27 mouse cellular contexts compared by ENCODE assay signal in the genomic region with DNA sequence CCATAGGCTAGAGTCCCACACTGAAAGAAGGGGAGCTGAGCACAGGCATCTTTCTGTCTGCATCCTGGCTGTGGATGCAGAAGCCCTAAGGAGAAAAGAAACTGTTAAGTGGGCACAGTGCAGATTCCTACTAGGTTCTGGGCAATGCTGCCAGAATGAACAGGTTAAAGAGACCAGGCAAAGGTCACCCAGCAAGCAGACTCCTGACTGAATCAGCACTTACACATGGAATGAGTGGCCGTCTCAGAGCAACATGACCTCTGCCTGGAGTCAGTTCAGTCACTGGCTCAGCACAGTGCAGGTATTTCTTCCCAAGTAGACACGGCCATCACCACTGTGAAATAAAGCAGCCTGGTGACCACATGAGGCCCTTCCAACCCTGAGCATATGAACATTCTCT.
DNase-seq lines count a peak whose midpoint lies in the region; ATAC-seq and TF ChIP-seq lines count a peak whose summit lies in the region.
"Had no signal": no experiment of that assay in that cellular context is flagged by ENCODE, and none has a peak within 500 bp of the region (broad histone marks: within the 10 kb centered on the region; RNA-seq: fewer than 3 reads in every experiment).

No protein-coding gene starts in this region.

- WGBS in kidney, adult 2 months, result 46% methylated on average over 2 of the region's 2 CpGs
- WGBS in stomach, postnatal 0 days, result 58% methylated on average over 2 of the region's 2 CpGs

- 0 out of 2 replicates have a peak overlapping the region, but pooled peaks have one; percentile 6 for H3K27ac ChIP-seq in kidney, adult 2 months (ENCODE audit: insufficient read depth, low read depth, low read length)
- H3K27ac ChIP-seq in stomach, postnatal 0 days (replicated peaks), result no peak overlapping the region
- H3K27ac ChIP-seq: forebrain, embryonic 13.5 days; hindbrain, embryonic 13.5 days; left cerebral cortex, adult 2 months; limb, embryonic 12.5 days; liver, embryonic 15.5 days had no signal

- TF ChIP-seq EP300 in stomach, postnatal 0 days (optimal IDR thresholded peaks at IDR 0.05), result no peak

- H3K36me3 ChIP-seq in kidney, adult 2 months (ENCODE audit: control insufficient read depth, insufficient read depth, low read length), result no peaks in the 10 kb centered on the region
- no peaks in the 10 kb centered on the region for H3K36me3 ChIP-seq in stomach, postnatal 0 days (ENCODE audit: control insufficient read depth, insufficient read depth, low read length)
- H3K36me3 ChIP-seq: hindbrain, embryonic 13.5 days; limb, embryonic 12.5 days; liver, embryonic 15.5 days had no signal

- 0 out of 2 replicates have a peak, but pooled peaks have one; percentile 24 for ATAC-seq in stomach, postnatal 0 days (ENCODE audit: low FRiP score, low TSS enrichment)
- ATAC-seq: forebrain, embryonic 13.5 days; intestine, embryonic 16.5 days had no signal

- peak; percentile 29 for DNase-seq in 3T3-L1 (ENCODE audit: low read depth, low spot score)
- peak; percentile 88 for DNase-seq in kidney, adult 2 months
- DNase-seq in kidney, postnatal 10 days, result peak; percentile 55
- DNase-seq in stomach, postnatal 0 days (ENCODE audit: low spot score), result no peak
- DNase-seq in ovary, postnatal 36 days (ENCODE audit: low spot score), result no peak
- no peak for DNase-seq in testis, postnatal 10 days (ENCODE audit: low spot score)
- no peak for DNase-seq in cerebellum, postnatal 4 days (ENCODE audit: low spot score in 2 of 2)
- DNase-seq: adrenal gland, postnatal 10 days; B cell, adult 2 months; cerebellum, adult 8-10 months; cerebellum, postnatal 25 days; gastrocnemius, postnatal 10 days; heart, postnatal 4 days; lung, embryonic 14.5 days; lung, postnatal 14 days; midbrain, embryonic 14.5 days; right cerebral cortex, adult 18-20 months; right cerebral cortex, postnatal 4 days; thymus, postnatal 14 days had no signal

- H3K9ac ChIP-seq in stomach, postnatal 0 days (ENCODE audit: low read length), result no peak overlapping the region
- H3K9ac ChIP-seq: forebrain, embryonic 13.5 days; hindbrain, embryonic 13.5 days; limb, embryonic 12.5 days; liver, embryonic 15.5 days; lung, embryonic 14.5 days had no signal

- H3K4me1 ChIP-seq in kidney, adult 2 months (ENCODE audit: control insufficient read depth, insufficient read depth, low read length), result peaks cover 23% of the 10 kb centered on the region; the same call in 1 of the 2 replicates
- no peaks in the 10 kb centered on the region for H3K4me1 ChIP-seq in stomach, postnatal 0 days (replicated peaks; ENCODE audit: control insufficient read depth, insufficient read depth)
- H3K4me1 ChIP-seq: liver, embryonic 15.5 days had no signal

- H3K9me3 ChIP-seq in stomach, postnatal 0 days (ENCODE audit: control insufficient read depth, low read length), result no peaks in the 10 kb centered on the region
- H3K9me3 ChIP-seq: forebrain, embryonic 13.5 days; hindbrain, embryonic 13.5 days; limb, embryonic 12.5 days; liver, embryonic 15.5 days had no signal

- H3K4me3 ChIP-seq in kidney, adult 2 months (ENCODE audit: insufficient read depth, low read depth, low read length), result no peak overlapping the region
- H3K4me3 ChIP-seq in stomach, postnatal 0 days (ENCODE audit: low read depth, low read length), result no peak overlapping the region
- H3K4me3 ChIP-seq: forebrain, embryonic 13.5 days; hindbrain, embryonic 13.5 days; layer of hippocampus, adult 2 months; left cerebral cortex, adult 2 months; limb, embryonic 12.5 days; liver, embryonic 15.5 days had no signal

- no peak overlapping the region for H3K4me2 ChIP-seq in stomach, postnatal 0 days (replicated peaks; ENCODE audit: low read depth)
- H3K4me2 ChIP-seq: forebrain, embryonic 13.5 days; heart, embryonic 11.5 days; hindbrain, embryonic 13.5 days; limb, embryonic 12.5 days; liver, embryonic 15.5 days; lung, embryonic 14.5 days had no signal

- TF ChIP-seq CTCF in kidney, adult 2 months (conservative IDR thresholded peaks at IDR 0.05; ENCODE audit: insufficient read depth, insufficient read length, low read depth, low read length), result no peak
- TF ChIP-seq CTCF in stomach, postnatal 0 days (IDR thresholded peaks at IDR 0.05; ENCODE audit: low read depth), result no peak

- H3K27me3 ChIP-seq in kidney, adult 2 months (replicated peaks; ENCODE audit: control insufficient read depth, insufficient read depth, low read length), result no peaks in the 10 kb centered on the region
- no peaks in the 10 kb centered on the region for H3K27me3 ChIP-seq in stomach, postnatal 0 days (ENCODE audit: control insufficient read depth, insufficient read depth, low read length)
- H3K27me3 ChIP-seq: forebrain, embryonic 13.5 days; hindbrain, embryonic 13.5 days; limb, embryonic 12.5 days; liver, embryonic 15.5 days had no signal

- TF ChIP-seq POLR2A in kidney, adult 2 months (IDR thresholded peaks at IDR 0.05; ENCODE audit: low read depth, low read length), result no peak

Comparison
In these comparisons a context has a peak if more than half of its experiments do, and no peak if none do; other contexts are left out.
1. DNase-seq: peak in 3T3-L1 (single experiment), kidney, adult 2 months (single experiment) and kidney, postnatal 10 days (single experiment); none in stomach, postnatal 0 days (single experiment), ovary, postnatal 36 days (single experiment), testis, postnatal 10 days (single experiment) and cerebellum, postnatal 4 days (0 of 2).